In the genomic region with DNA sequence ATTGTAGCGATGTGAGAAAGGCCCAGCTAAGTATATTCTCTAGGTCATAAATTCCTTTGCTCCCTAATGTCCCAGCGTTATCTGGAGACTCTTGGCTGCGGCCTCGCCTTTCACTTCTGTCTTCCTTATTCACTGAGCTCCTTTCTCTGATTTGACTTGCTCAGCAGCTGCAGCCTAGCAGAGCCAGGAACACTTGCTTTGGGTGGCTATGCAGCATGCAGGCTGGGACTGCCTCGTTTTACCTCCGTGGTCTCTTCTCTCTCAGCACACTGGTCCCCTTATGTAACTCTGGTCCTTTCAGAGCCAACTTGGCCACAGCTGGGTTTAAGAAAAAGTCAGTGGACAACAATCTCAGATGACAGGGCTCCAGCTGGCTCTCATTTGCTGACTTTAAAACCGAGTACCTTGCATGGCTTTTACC, we compare ENCODE assay signal across 12 mouse cellular contexts.
A peak's percentile ranks its signal among the peaks of the same experiment; 100 is the strongest.
DNase-seq lines count a peak whose midpoint lies in the region; ATAC-seq lines count a peak whose summit lies in the region.
"Had no signal": no experiment of that assay in that cellular context is flagged by ENCODE, and none has a peak within 500 bp of the region (broad histone marks: within the 10 kb centered on the region; RNA-seq: fewer than 3 reads in every experiment).

No protein-coding gene starts in this region.

- peak; percentile 98 for DNase-seq in heart, adult 11 months
- DNase-seq in right cerebral cortex, postnatal 10 days (ENCODE audit: low spot score in 2 of 2), result peak; percentile 31 to 62
- no peak for DNase-seq in right cerebral cortex, postnatal 14 days
- DNase-seq in heart, postnatal 25 days (ENCODE audit: low spot score), result peak; percentile 33
- peak; percentile 7 for DNase-seq in yolk sac, embryonic 10.5 days (ENCODE audit: low spot score)
- DNase-seq in retina, embryonic 14.5 days (ENCODE audit: low spot score), result no peak

- H3K9me3 ChIP-seq in heart, embryonic 12.5 days (replicated peaks), result no peaks in the 10 kb centered on the region
- H3K9me3 ChIP-seq: hindbrain, embryonic 12.5 days; liver, embryonic 15.5 days had no signal

- no peaks in the 10 kb centered on the region for H3K4me1 ChIP-seq in heart, embryonic 12.5 days (replicated peaks)
- H3K4me1 ChIP-seq: hindbrain, embryonic 12.5 days; liver, embryonic 15.5 days had no signal

- ATAC-seq in heart, embryonic 12.5 days (ENCODE audit: insufficient number of reproducible peaks, low FRiP score), result no peak
- no peak for ATAC-seq in erythroblast, adult 5-6 weeks (replicated peaks; ENCODE audit: low FRiP score, poor library complexity, severe bottlenecking)

- WGBS in heart, embryonic 12.5 days, result 45% methylated on average over 7 of the region's 7 CpGs

- H3K27me3 ChIP-seq in heart, embryonic 12.5 days (replicated peaks), result no peaks in the 10 kb centered on the region
- H3K27me3 ChIP-seq: hindbrain, embryonic 12.5 days; liver, embryonic 15.5 days had no signal

- H3K4me2 ChIP-seq in heart, embryonic 12.5 days, result no peak overlapping the region
- H3K4me2 ChIP-seq: hindbrain, embryonic 12.5 days; liver, embryonic 15.5 days had no signal

- H3K4me3 ChIP-seq in heart, embryonic 12.5 days, result no peak overlapping the region
- H3K4me3 ChIP-seq: erythroblast, embryonic 14.5 days; hindbrain, embryonic 12.5 days; liver, embryonic 15.5 days; myocyte had no signal

- no peaks in the 10 kb centered on the region for H3K36me3 ChIP-seq in heart, embryonic 12.5 days
- H3K36me3 ChIP-seq: hindbrain, embryonic 12.5 days; liver, embryonic 15.5 days had no signal

- intact Hi-C loops in heart, postnatal 25 days (cut with DNase I), result loop anchor here (10.0 kb wide), 3 partner anchors 308 to 1088 kb away; partner anchors contain the start of gene Sema5a

- H3K9ac ChIP-seq in heart, embryonic 12.5 days, result no peak overlapping the region
- H3K9ac ChIP-seq: hindbrain, embryonic 12.5 days; liver, embryonic 15.5 days had no signal

- H3K27ac ChIP-seq in heart, embryonic 12.5 days (ENCODE audit: poor library complexity, severe bottlenecking), result no peak overlapping the region
- H3K27ac ChIP-seq: hindbrain, embryonic 12.5 days; liver, embryonic 15.5 days had no signal

Comparison
In these comparisons a context has a peak if more than half of its experiments do, and no peak if none do; other contexts are left out.
1. DNase-seq: peak in heart, adult 11 months (single experiment), right cerebral cortex, postnatal 10 days (2 of 2), heart, postnatal 25 days (single experiment) and yolk sac, embryonic 10.5 days (single experiment); none in right cerebral cortex, postnatal 14 days (single experiment) and retina, embryonic 14.5 days (single experiment).